Mouse (Mus musculus) hindbrain, embryonic 14.5 days (tissue): ENCODE measurements at regions not wholly inside any gene's neighbourhood (a gene's known extent, or its start where the extent isn't known, plus 50 kb on each side); places are given as distances from the start of the nearest gene placed in this dataset.

Experiments used
- ATAC-seq: fragments of 200-750 bp; cut with Nextera tagmentation; 2 replicates; pipeline ENCODE4 v1.8.0; 2017; ENCODE audit warnings: moderate number of reproducible peaks, mild to moderate bottlenecking, moderate TSS enrichment, moderate library complexity; ENCODE audit not compliant: low FRiP score
- DNase-seq: peaks from one replicate; pipeline ENCODE4 v3.0.0-alpha.2; 2015; ENCODE audit warnings: low spot score
- H3K27ac ChIP-seq: fragments of 300-500 bp; sonication (generic); 2 replicates; pipeline ENCODE4 v1.5.1; 2014; ENCODE audit warnings: mild to moderate bottlenecking, moderate library complexity
- H3K27me3 ChIP-seq: fragments of 300-500 bp; sonication (generic); 2 replicates; pipeline ENCODE4 v1.6.1; 2014; ENCODE audit warnings: mild to moderate bottlenecking, low read length, mixed read lengths; ENCODE audit not compliant: control insufficient read depth, insufficient read depth
- H3K36me3 ChIP-seq: fragments of 300-500 bp; sonication (generic); replicated peaks from 2 replicates; pipeline ENCODE4 v1.6.1; 2014; ENCODE audit not compliant: control insufficient read depth, insufficient read depth
- H3K4me1 ChIP-seq: fragments of 300-500 bp; sonication (generic); replicated peaks from 2 replicates; pipeline ENCODE4 v1.6.1; 2014; ENCODE audit warnings: antibody characterized with exemption, low read length, mixed read lengths; ENCODE audit not compliant: control insufficient read depth, insufficient read depth
- H3K4me2 ChIP-seq: fragments of 300-500 bp; sonication (generic); replicated peaks from 2 replicates; pipeline ENCODE4 v1.6.1; 2014; ENCODE audit warnings: mild to moderate bottlenecking, moderate library complexity
- H3K4me3 ChIP-seq: fragments of 300-500 bp; sonication (generic); replicated peaks from 2 replicates; pipeline ENCODE4 v1.5.1; 2014; ENCODE audit warnings: mild to moderate bottlenecking, low read length
- H3K9ac ChIP-seq: fragments of 300-500 bp; sonication (generic); 2 replicates; pipeline ENCODE4 v1.6.1; 2014
- H3K9me3 ChIP-seq: fragments of 300-500 bp; sonication (generic); 2 replicates; pipeline ENCODE4 v1.6.1; 2016; ENCODE audit warnings: low read length; ENCODE audit not compliant: control insufficient read depth
- WGBS: fragments of 180-500 bp; shearing (Covaris S2); extraction: QIAGEN DNeasy Blood & Tissue Kit; methylation state at CpG from one replicate; pipeline ENCODE4 v1.1.7; 2014; 5-methylcytosine and 5-hydroxymethylcytosine counted together

- H3K27me3 ChIP-seq: no peaks in the 10 kb centered on the region
- WGBS: 64% methylated on average over 6 of the region's 6 CpGs
- no peak for ATAC-seq
- H3K4me2 ChIP-seq: no peak overlapping the region
- H3K36me3 ChIP-seq: no peaks in the 10 kb centered on the region
- H3K4me1 ChIP-seq: no peaks in the 10 kb centered on the region
- no peaks in the 10 kb centered on the region for H3K9me3 ChIP-seq
- no peak overlapping the region for H3K9ac ChIP-seq
- H3K27ac ChIP-seq: no peak overlapping the region
- no peak for DNase-seq
- H3K4me3 ChIP-seq: no peak overlapping the region
Measured at GRCm38 (mm10) chr7:88185120-88185796, 92.6 kb upstream of the Ctsc start.

DNA sequence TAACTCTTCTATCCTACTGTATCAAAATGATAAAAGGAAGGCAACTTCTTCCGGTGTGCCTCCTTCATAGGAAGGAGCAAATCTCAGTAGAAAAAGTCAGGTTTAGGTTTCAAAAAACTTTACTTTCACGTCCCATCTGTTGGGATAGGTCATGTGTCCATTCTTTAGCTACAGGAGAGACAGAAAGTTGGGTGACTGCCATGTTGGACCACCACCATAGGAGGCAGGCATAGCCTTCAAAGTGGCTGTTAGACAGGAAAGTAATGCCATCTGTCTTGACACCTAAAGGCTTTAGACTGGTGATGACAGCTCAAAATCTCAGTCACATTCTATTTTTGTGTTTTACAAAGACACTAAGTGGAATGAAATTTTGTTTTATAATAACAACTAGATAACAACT is 90.3 kb upstream of the Ctsc start:
- H3K36me3 ChIP-seq: no peaks in the 10 kb centered on the region
- no peaks in the 10 kb centered on the region for H3K9me3 ChIP-seq
- DNase-seq (no peak), ATAC-seq (no peak)
- H3K27me3 ChIP-seq: no peaks in the 10 kb centered on the region
- no peaks in the 10 kb centered on the region for H3K4me1 ChIP-seq
- H3K4me3 ChIP-seq: no peak overlapping the region
- H3K9ac ChIP-seq: no peak overlapping the region
- H3K4me2 ChIP-seq: no peak overlapping the region
- no peak overlapping the region for H3K27ac ChIP-seq
- WGBS: 79% methylated on average over 2 of the region's 2 CpGs

DNA sequence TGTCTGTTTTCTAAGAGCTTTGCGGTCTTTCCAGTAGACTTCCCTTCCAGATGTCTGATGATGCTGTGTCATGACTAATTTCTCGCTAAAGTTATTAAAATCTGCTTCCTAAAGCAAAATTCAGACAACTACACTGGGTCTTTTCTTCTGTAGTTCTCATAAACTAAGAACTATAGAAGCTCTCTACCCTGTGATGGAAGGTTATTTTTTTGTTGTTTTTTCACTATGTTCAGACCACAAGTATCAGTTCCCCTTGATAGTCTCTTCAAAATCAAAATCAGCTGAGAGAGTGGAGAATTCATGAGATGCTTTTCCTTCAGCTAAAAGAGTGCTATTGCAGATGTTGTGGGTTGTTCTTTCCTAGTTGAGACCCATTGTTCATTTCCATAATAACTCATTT is 85.1 kb upstream of the Ctsc start:
- Histone ChIP-seq H3K27me3 (no peaks in the 10 kb centered on the region), H3K9me3 (no peaks in the 10 kb centered on the region), H3K36me3 (no peaks in the 10 kb centered on the region), H3K4me2 (no peak overlapping the region), H3K9ac (no peak overlapping the region), H3K4me3 (no peak overlapping the region), H3K27ac (no peak overlapping the region), H3K4me1 (no peaks in the 10 kb centered on the region)
- 85% methylated on average over 2 of the region's 2 CpGs for WGBS
- ATAC-seq (no peak), DNase-seq (no peak)

DNA sequence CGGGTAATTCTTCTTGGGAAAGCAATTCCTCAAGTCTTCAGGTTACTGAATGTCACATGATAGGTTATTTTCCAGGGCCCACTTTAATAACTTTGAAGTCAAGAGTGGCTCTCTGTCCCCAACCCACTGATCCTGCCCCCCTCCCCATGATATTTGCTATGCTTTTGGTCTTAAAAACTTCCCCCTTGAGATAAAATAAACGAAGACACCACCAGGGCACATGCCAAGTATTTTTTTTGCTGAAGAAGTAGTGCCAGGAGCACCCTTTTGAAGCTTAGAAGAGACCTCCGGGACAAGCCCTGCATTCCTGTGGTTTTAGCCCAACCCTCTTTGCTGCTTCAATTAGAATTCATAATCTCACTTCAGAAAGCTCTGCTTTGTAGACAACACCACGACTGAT is 78.8 kb upstream of the Ctsc start:
- no peak overlapping the region for H3K4me2 ChIP-seq
- H3K36me3 ChIP-seq: no peaks in the 10 kb centered on the region
- no peak overlapping the region for H3K4me3 ChIP-seq
- H3K9me3 ChIP-seq: no peaks in the 10 kb centered on the region
- H3K9ac ChIP-seq: no peak overlapping the region
- DNase-seq (no peak), ATAC-seq (no peak)
- no peaks in the 10 kb centered on the region for H3K27me3 ChIP-seq
- no peak overlapping the region for H3K27ac ChIP-seq
- 72% methylated on average over 4 of the region's 4 CpGs for WGBS
- no peaks in the 10 kb centered on the region for H3K4me1 ChIP-seq

DNA sequence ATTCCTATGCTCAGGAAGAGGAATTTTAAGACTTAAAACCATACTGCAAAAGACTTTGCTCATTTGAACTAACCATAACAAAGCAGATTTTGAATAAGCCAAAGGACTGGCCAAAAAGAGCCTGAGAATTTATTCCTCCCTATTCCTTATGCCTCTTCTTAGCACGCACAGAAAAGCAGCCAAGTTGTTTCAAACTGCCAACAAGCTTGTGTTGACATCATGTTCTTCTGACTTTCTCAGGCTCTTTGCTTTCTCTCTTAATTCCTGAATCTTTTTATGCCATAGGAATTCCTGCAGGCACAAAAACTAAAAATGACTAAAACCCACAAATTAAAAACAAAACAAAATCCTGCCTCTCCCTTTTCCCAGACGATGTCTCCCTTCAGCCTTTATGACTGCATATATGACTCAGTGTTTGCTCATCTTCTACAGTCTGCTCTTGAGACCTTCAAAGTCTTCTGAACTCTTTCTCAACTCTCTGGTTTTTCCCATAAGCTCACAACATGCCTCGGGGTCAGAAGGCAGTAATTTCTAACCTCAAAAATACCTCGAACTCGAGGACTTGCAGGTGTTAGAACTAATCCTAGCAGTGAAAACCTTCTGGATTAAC is 77.9 kb upstream of the Ctsc start:
- Histone ChIP-seq H3K9me3 (no peaks in the 10 kb centered on the region), H3K27me3 (no peaks in the 10 kb centered on the region), H3K4me1 (no peaks in the 10 kb centered on the region), H3K36me3 (no peaks in the 10 kb centered on the region), H3K27ac (no peak overlapping the region), H3K4me2 (no peak overlapping the region), H3K9ac (no peak overlapping the region), H3K4me3 (no peak overlapping the region)
- 90% methylated on average over 5 of the region's 5 CpGs for WGBS
- no peak for ATAC-seq
- DNase-seq: no peak

- H3K27me3 ChIP-seq: no peaks in the 10 kb centered on the region
- WGBS: 87% methylated on average over 3 of the region's 3 CpGs
- ATAC-seq (no peak), DNase-seq (no peak)
- no peaks in the 10 kb centered on the region for H3K36me3 ChIP-seq
- H3K9ac ChIP-seq: no peak overlapping the region
- no peak overlapping the region for H3K4me2 ChIP-seq
- H3K4me3 ChIP-seq: no peak overlapping the region
- no peak overlapping the region for H3K27ac ChIP-seq
- H3K9me3 ChIP-seq: no peaks in the 10 kb centered on the region
- H3K4me1 ChIP-seq: 0 out of 2 replicates have a peak, but pooled peaks cover 5% of the 10 kb centered on the region
Measured at GRCm38 (mm10) chr7:88201658-88202364, 76.1 kb upstream of the Ctsc start.

GRCm38 (mm10) chr7:88206223-88206827 is 71.6 kb upstream of the Ctsc start:
- 47% methylated on average over 2 of the region's 2 CpGs for WGBS
- no peak overlapping the region for H3K9ac ChIP-seq
- no peak for DNase-seq
- H3K4me3 ChIP-seq: no peak overlapping the region
- H3K36me3 ChIP-seq: no peaks in the 10 kb centered on the region
- no peaks in the 10 kb centered on the region for H3K27me3 ChIP-seq
- H3K4me2 ChIP-seq: no peak overlapping the region
- H3K27ac ChIP-seq: peak overlapping the region; percentile 70
- no peak for ATAC-seq
- 0 out of 2 replicates have a peak, but pooled peaks cover 10% of the 10 kb centered on the region for H3K4me1 ChIP-seq
- no peaks in the 10 kb centered on the region for H3K9me3 ChIP-seq

DNA sequence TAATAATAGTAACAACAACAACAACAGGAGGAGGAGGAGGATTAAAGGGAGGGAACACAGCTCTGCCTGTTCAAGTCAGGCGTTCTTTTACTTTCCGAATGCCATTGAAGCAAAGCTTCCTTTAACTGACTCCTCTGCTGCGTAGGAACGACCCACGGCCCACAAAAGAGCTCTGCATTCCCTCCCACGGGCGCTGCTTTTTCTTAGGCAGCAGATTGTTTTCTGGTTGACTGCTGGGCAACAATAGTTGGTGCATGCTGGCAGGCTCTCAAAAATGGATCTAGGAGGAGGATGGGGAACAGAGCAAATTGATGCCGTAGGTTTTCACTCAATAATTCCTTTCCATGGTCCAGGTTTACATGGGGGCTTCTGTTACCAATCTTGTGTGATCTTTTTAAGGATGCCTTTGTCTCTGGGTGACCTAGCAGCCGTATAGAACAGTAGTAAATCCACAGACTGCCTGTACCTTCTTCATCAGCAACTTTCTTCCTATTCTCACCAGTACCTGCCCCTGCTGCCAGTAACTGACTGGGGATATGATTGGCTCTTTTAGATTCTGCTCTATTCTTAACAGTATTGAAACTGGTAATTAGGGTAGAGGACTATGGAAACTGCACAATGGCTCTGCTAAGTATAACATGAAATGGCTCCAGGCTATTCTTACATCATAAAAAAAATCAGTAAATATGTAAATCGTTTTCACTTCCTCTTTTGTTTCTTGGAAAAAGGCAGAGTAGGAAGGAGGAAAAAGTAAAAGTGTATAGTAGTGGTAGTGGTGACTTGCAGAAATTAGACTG is 70.8 kb upstream of the Ctsc start:
- H3K4me2 ChIP-seq: peak overlapping the region; percentile 19; the same call in 1 of the 2 replicates
- 0 out of 2 replicates have a peak, but pooled peaks cover 10% of the 10 kb centered on the region for H3K4me1 ChIP-seq
- WGBS: 10% methylated on average over 10 of the region's 10 CpGs

More for the DNA sequence above, 70.8 kb upstream of the Ctsc start:
- DNase-seq (peak; percentile 64), ATAC-seq (peak; percentile 68)
- Histone ChIP-seq H3K4me3 (no peak overlapping the region), H3K27ac (peak overlapping the region; percentile 70), H3K27me3 (no peaks in the 10 kb centered on the region), H3K9me3 (no peaks in the 10 kb centered on the region), H3K9ac (no peak overlapping the region), H3K36me3 (no peaks in the 10 kb centered on the region)
